Comparison of ENCODE assay signal across 8 mouse cellular contexts in the genomic region with DNA sequence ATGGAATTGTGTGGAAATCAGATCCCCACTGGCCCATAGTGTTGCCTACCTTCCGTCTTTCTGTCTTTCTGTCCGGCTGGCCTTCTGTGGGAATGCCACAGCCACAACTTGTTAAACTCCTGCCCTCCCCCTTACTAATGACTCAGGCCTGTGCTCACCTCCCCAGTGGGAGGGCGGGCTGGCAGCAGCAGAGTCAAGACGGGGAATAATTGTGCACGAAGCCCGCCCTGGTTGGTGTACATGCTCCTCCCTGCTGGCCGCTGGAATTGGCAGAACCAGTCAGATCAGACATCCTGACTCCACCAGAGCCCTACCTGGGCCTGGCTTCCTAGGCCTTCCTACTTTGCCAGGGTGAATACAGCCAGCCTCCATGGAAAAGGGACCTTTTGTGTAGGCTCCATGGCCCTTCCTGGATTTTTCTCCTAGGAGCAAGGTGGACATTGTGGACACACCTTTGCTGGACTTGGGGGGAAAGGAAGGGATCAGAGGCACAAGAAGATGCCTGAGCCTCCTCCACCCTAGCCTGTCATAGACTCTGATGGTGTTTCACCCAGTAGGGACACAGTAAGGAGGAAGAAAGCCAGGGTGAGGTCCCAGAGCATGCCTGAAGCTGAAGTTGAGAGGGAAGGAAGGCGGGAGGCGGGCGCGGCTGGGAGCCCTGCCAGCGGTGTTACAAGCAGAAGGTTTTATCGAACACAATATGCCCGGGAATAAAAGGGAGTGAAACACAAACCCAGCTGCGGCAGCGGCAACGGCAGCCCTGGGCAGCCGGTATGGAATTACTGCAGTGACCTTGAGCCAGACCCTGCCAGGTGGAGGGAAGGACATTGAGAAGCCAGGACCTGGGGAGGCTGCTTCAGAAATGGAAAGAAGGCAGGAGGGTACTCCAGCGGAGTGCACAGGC. TPM values are rescaled to one million over a fixed set of nuclear protein-coding genes. Genes with fewer than 3 reads are reported as not detected.
A peak's percentile ranks its signal among the peaks of the same experiment; 100 is the strongest.
DNase-seq lines count a peak whose midpoint lies in the region; ATAC-seq and TF ChIP-seq lines count a peak whose summit lies in the region.
"Had no signal": no experiment of that assay in that cellular context is flagged by ENCODE, and none has a peak within 500 bp of the region (broad histone marks: within the 10 kb centered on the region; RNA-seq: fewer than 3 reads in every experiment).

No protein-coding gene starts in this region.

- TF ChIP-seq POLR2A in lung, adult 2 months (IDR thresholded peaks at IDR 0.05; ENCODE audit: borderline replicate concordance, extremely low read depth, low read depth, low read length), result no peak; the same call in 1 of the 2 replicates

- peak overlapping the region; percentile 94 for H3K27ac ChIP-seq in heart, embryonic 15.5 days

- ATAC-seq in heart, embryonic 15.5 days (replicated peaks; ENCODE audit: insufficient number of reproducible peaks, insufficient read depth, low FRiP score, low read depth), result peak; percentile 18; the same call in 1 of the 2 replicates
- ATAC-seq in erythroblast, adult 5-6 weeks (replicated peaks; ENCODE audit: low FRiP score, poor library complexity, severe bottlenecking), result no peak

- DNase-seq in adrenal gland, postnatal 14 days, result peak; percentile 87
- DNase-seq in cerebellum, postnatal 36 days, result peak; percentile 74 to 77
- peak; percentile 81 for DNase-seq in kidney, postnatal 14 days
- DNase-seq in lung, adult 2 months, result peak; percentile 72
- peak; percentile 71 to 74 for DNase-seq in right cerebral cortex, postnatal 10 days (ENCODE audit: low spot score in 2 of 2)

- WGBS in heart, embryonic 15.5 days, result 16% methylated on average over 19 of the region's 19 CpGs
- WGBS in lung, adult 2 months, result 24% methylated on average over 19 of the region's 19 CpGs

- peaks cover 56% of the 10 kb centered on the region for H3K4me1 ChIP-seq in heart, embryonic 15.5 days (replicated peaks)
- H3K4me1 ChIP-seq in lung, adult 2 months (ENCODE audit: control insufficient read depth, insufficient read depth, low read length), result peaks cover 5% of the 10 kb centered on the region

- no peaks in the 10 kb centered on the region for H3K9me3 ChIP-seq in heart, embryonic 15.5 days (replicated peaks)

- H3K9ac ChIP-seq in heart, embryonic 15.5 days, result peak overlapping the region; percentile 70

- H3K36me3 ChIP-seq in heart, embryonic 15.5 days, result peaks cover 12% of the 10 kb centered on the region; the same call in 1 of the 2 replicates

- peak overlapping the region; percentile 61 for H3K4me3 ChIP-seq in heart, embryonic 15.5 days
- peak overlapping the region; percentile 65 for H3K4me3 ChIP-seq in lung, adult 2 months (replicated peaks; ENCODE audit: extremely low read depth, low read depth, low read length)

- TF ChIP-seq CTCF in lung, adult 2 months (IDR thresholded peaks at IDR 0.05; ENCODE audit: insufficient read depth, low read length), result no peak

- H3K27me3 ChIP-seq in heart, embryonic 15.5 days, result 0 out of 2 replicates have a peak, but pooled peaks cover 2% of the 10 kb centered on the region

- H3K4me2 ChIP-seq in heart, embryonic 15.5 days, result peak overlapping the region; percentile 73

RNA-seq across cellular contexts. Expression of a gene that starts 1.4 kb away (rescaled TPM):
- total RNA-seq in adrenal gland, postnatal 14 days (2021), result 12.1 and 13.5 TPM in 2 replicates
- polyA plus RNA-seq in heart, embryonic 15.5 days (2015; fragmentation: Nextera tagmentation; extraction: Ambion mirVana), result 13.1 and 16.9 TPM in 2 replicates
- polyA plus RNA-seq in lung, adult 2 months (2012; rRNA removed), result 60.0 and 62.2 TPM in 2 replicates
- total RNA-seq in erythroblast, adult 5-6 weeks (2015; ENCODE audit: low replicate concordance), result not detected in 2 replicates
- total RNA-seq in erythroblast, adult 5-6 weeks (2017; ENCODE audit: low replicate concordance), result not detected in 2 replicates

RNA-seq across cellular contexts. Expression of a gene that starts 12.4 kb away (rescaled TPM):
- total RNA-seq in adrenal gland, postnatal 14 days (2021), result not detected in 2 replicates
- 0.13 and 0.28 TPM in 2 replicates for polyA plus RNA-seq in heart, embryonic 15.5 days (2015; fragmentation: Nextera tagmentation; extraction: Ambion mirVana)
- 0.15 and 0.70 TPM in 2 replicates for polyA plus RNA-seq in lung, adult 2 months (2012; rRNA removed)
- not detected in 2 replicates for total RNA-seq in erythroblast, adult 5-6 weeks (2015; ENCODE audit: low replicate concordance)
- not detected in 2 replicates for total RNA-seq in erythroblast, adult 5-6 weeks (2017; ENCODE audit: low replicate concordance)
- polyA plus RNA-seq: neural tube, embryonic 11.5 days had no signal

RNA-seq across cellular contexts. Expression of a gene that starts 23.2 kb away (rescaled TPM):
- total RNA-seq in adrenal gland, postnatal 14 days (2021), result 3.9 and 5.6 TPM in 2 replicates
- polyA plus RNA-seq in heart, embryonic 15.5 days (2015; fragmentation: Nextera tagmentation; extraction: Ambion mirVana), result 5.8 and 6.1 TPM in 2 replicates
- 5.8 and 7.6 TPM in 2 replicates for polyA plus RNA-seq in lung, adult 2 months (2012; rRNA removed)
- not detected in 2 replicates for total RNA-seq in erythroblast, adult 5-6 weeks (2015; ENCODE audit: low replicate concordance)
- total RNA-seq in erythroblast, adult 5-6 weeks (2017; ENCODE audit: low replicate concordance), result not detected in 2 replicates

RNA-seq across cellular contexts. Expression of a gene that starts 24.3 kb away (rescaled TPM):
- 0.89 and 1.5 TPM in 2 replicates for total RNA-seq in adrenal gland, postnatal 14 days (2021)
- polyA plus RNA-seq in heart, embryonic 15.5 days (2015; fragmentation: Nextera tagmentation; extraction: Ambion mirVana), result 6.4 TPM in 2 replicates
- 3.5 and 4.3 TPM in 2 replicates for polyA plus RNA-seq in lung, adult 2 months (2012; rRNA removed)
- 109 and 122 TPM in 2 replicates for total RNA-seq in erythroblast, adult 5-6 weeks (2015; ENCODE audit: low replicate concordance)
- 78.9 and 102 TPM in 2 replicates for total RNA-seq in erythroblast, adult 5-6 weeks (2017; ENCODE audit: low replicate concordance)

RNA-seq across cellular contexts. Expression of a gene that starts 50.7 kb away (rescaled TPM):
- 9.2 and 10.6 TPM in 2 replicates for total RNA-seq in adrenal gland, postnatal 14 days (2021)
- 5.7 and 6.2 TPM in 2 replicates for polyA plus RNA-seq in heart, embryonic 15.5 days (2015; fragmentation: Nextera tagmentation; extraction: Ambion mirVana)
- 10.3 and 12.7 TPM in 2 replicates for polyA plus RNA-seq in lung, adult 2 months (2012; rRNA removed)
- not detected in 2 replicates for total RNA-seq in erythroblast, adult 5-6 weeks (2015; ENCODE audit: low replicate concordance)
- total RNA-seq in erythroblast, adult 5-6 weeks (2017; ENCODE audit: low replicate concordance), result 0.34 and 2.0 TPM in 2 replicates

Comparison
In these comparisons a context has a peak if more than half of its experiments do, and no peak if none do; other contexts are left out.
1. RNA of a gene that starts 1.4 kb away (total RNA-seq): 12.1 to 13.5 TPM in adrenal gland, postnatal 14 days; not detected in erythroblast, adult 5-6 weeks; every median in the first group is over 10 times any median in the second.
2. Peak in every context shown above with its lines, with median percentiles within 50 percentile points of each other: DNase-seq.